Mouse (Mus musculus) layer of hippocampus, postnatal 36 days (tissue): Measurements from ENCODE around the gene Magi2. TPM values are rescaled to one million over a fixed set of nuclear protein-coding genes. Genes with fewer than 3 reads are reported as not detected.
A peak's percentile ranks its signal among the peaks of the same experiment; 100 is the strongest.

Experiments
- DNase-seq, 2 experiments: peaks; one replicate each; pipeline ENCODE4 v3.0.0; 2022
- total RNA-seq, 2 experiments: library from RNA; stranded (reverse); gene quantifications; 2 replicates each; pipeline ENCODE4 v1.2.3; 2021

The Magi2 gene
- total RNA-seq, 2 experiments from 2014 or later, result 131 to 156 TPM

GRCm38 (mm10) chr5:19933190-19933589 is 706.4 kb downstream of the Magi2 start:
- no peak for DNase-seq

- DNase-seq, result no peak
These were observed 724.3 kb downstream of the Magi2 start for GRCm38 (mm10) chr5:19951102-19951501.

GRCm38 (mm10) chr5:19964113-19964512 is 737.3 kb downstream of the Magi2 start:
- no peak for DNase-seq

GRCm38 (mm10) chr5:19972736-19973135 is 745.9 kb downstream of the Magi2 start:
- no peak for DNase-seq

GRCm38 (mm10) chr5:19973852-19974251 is 747.0 kb downstream of the Magi2 start:
- no peak for DNase-seq

- no peak for DNase-seq
These were observed 754.7 kb downstream of the Magi2 start for GRCm38 (mm10) chr5:19981518-19981917.

GRCm38 (mm10) chr5:19982031-19982430 is 755.2 kb downstream of the Magi2 start:
- no peak for DNase-seq

- DNase-seq, result no peak
These were observed 772.6 kb downstream of the Magi2 start for GRCm38 (mm10) chr5:19999486-19999885.

GRCm38 (mm10) chr5:19999912-20000311 is 773.1 kb downstream of the Magi2 start:
- DNase-seq, result no peak

- peak in 1 of 2 experiments; percentile 7 for DNase-seq
These were observed 779.8 kb downstream of the Magi2 start for GRCm38 (mm10) chr5:20006616-20007015.

GRCm38 (mm10) chr5:20007246-20007645 is 780.4 kb downstream of the Magi2 start:
- no peak for DNase-seq

GRCm38 (mm10) chr5:20010210-20010609 is 783.4 kb downstream of the Magi2 start:
- DNase-seq, result no peak

- DNase-seq, result no peak
These were observed 791.2 kb downstream of the Magi2 start for GRCm38 (mm10) chr5:20018063-20018462.

GRCm38 (mm10) chr5:20046649-20047048 is 819.8 kb downstream of the Magi2 start:
- DNase-seq, result no peak

GRCm38 (mm10) chr5:20048386-20048785 is 821.5 kb downstream of the Magi2 start:
- no peak for DNase-seq

- no peak for DNase-seq
These were observed 823.4 kb downstream of the Magi2 start for GRCm38 (mm10) chr5:20050284-20050683.

- DNase-seq, result no peak
These were observed 828.2 kb downstream of the Magi2 start for GRCm38 (mm10) chr5:20055000-20055399.

GRCm38 (mm10) chr5:20056074-20056842 is 829.4 kb downstream of the Magi2 start:
- peak in 1 of 2 experiments; percentile 11 for DNase-seq

GRCm38 (mm10) chr5:20056856-20057255 is 830.0 kb downstream of the Magi2 start:
- no peak for DNase-seq

- no peak for DNase-seq
These were observed 835.2 kb downstream of the Magi2 start for GRCm38 (mm10) chr5:20062011-20062410.

GRCm38 (mm10) chr5:20065081-20065480 is 838.2 kb downstream of the Magi2 start:
- no peak for DNase-seq

GRCm38 (mm10) chr5:20068496-20068895 is 841.7 kb downstream of the Magi2 start:
- DNase-seq, result no peak

- no peak for DNase-seq
These were observed 842.2 kb downstream of the Magi2 start for GRCm38 (mm10) chr5:20068921-20069486.

- no peak for DNase-seq
These were observed 847.3 kb downstream of the Magi2 start for GRCm38 (mm10) chr5:20074101-20074500.
